Mouse (Mus musculus): ENCODE measurements at regions not wholly inside any gene's neighbourhood (a gene's known extent, or its start where the extent isn't known, plus 50 kb on each side); places are given as distances from the start of the nearest gene placed in this dataset.

DNA sequence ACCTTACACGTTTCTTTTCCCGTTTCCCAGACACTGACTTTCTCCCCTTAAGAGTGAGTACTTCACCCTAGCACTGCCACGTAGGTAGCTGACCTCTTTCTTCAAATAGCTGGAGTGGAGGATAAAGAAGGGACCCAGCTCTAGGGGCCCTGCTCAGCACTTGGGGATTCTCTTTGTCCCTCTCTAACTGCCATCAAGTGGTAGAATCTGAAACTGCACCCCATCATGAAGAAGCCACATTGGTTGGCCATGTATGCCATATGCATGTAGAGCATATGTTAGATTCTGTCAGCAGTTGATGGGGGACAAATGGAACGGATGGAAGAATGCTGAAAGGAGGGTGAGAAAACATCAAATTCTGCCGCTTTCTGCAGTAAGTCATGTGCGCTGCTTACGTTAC is 244.6 kb upstream of the Dach1 start:
- Histone ChIP-seq H3K4me1 (ENCODE audit: control insufficient read depth, insufficient read depth, low read length) (no peaks in the 10 kb centered on the region), H3K27ac (ENCODE audit: insufficient read depth, low read length) (no peak overlapping the region), H3K4me3 (ENCODE audit: insufficient read depth, low read length) (no peak overlapping the region)
- no peak for TF ChIP-seq POLR2A (IDR thresholded peaks at IDR 0.05; ENCODE audit: low read depth, low read length)
- TF ChIP-seq CTCF (IDR thresholded peaks at IDR 0.05; ENCODE audit: borderline replicate concordance, insufficient read depth, low read length), result no peak

DNA sequence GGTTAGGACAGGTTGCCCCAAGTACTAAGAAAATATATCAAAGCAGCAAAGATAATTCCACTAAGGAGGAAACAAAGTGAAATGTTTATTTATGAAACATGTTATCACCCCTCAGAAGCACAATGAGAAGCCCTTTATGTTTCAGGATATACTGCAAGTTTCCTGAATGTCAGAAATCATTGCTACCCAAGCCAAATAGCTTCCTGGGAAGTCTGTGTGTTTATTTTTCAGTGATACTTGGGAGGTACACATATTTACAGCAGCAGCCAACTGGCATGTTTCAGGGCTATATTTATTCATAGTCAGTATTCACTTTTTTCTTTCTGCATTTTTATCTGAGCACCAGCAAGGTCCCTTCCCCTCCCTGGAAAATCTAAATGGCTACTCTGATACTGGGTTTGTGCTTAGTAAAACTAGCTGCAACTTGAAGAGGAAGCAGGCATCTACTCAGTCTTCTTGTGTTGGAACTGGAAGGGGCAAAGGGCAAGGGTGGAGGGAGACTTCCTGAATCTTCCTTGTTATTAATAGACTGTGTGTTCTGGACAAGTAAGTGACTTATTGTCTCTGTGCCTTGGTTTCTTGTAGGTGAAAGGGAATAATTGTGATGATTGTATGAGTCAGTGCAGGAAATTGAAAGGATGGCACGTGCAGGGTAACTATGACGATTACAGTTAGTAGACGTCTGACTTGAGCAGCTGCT is 236.5 kb upstream of the Dach1 start:
- no peak for TF ChIP-seq CTCF (IDR thresholded peaks at IDR 0.05; ENCODE audit: borderline replicate concordance, insufficient read depth, low read length)
- no peak for TF ChIP-seq POLR2A (IDR thresholded peaks at IDR 0.05; ENCODE audit: low read depth, low read length)
- H3K4me3 ChIP-seq (ENCODE audit: insufficient read depth, low read length), result no peak overlapping the region

DNA sequence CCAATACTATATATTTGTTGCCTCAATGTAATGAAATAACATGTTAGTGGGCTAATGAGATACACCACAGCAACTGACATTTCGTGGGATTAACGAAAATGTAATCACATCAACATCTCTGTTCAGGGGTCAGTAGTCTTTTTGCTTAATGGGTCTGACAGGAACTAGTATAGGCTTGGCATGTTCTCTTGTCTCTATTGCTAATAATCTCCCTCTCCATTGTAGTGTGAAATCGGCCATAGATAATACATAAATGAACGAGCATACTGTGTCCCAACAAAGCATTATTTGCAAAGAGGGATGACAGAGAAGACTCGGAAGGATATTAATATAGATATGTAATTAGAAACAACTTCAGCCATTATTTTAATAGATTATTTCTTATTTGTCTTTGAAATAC is 234.5 kb upstream of the Dach1 start:
- Histone ChIP-seq H3K27ac (ENCODE audit: insufficient read depth, low read length) (no peak overlapping the region), H3K4me1 (ENCODE audit: control insufficient read depth, insufficient read depth, low read length) (no peaks in the 10 kb centered on the region), H3K4me3 (ENCODE audit: insufficient read depth, low read length) (no peak overlapping the region)
- TF ChIP-seq POLR2A (IDR thresholded peaks at IDR 0.05; ENCODE audit: low read depth, low read length) (no peak), CTCF (IDR thresholded peaks at IDR 0.05; ENCODE audit: borderline replicate concordance, insufficient read depth, low read length) (no peak)

More for the DNA sequence above, 236.5 kb upstream of the Dach1 start:
- Histone ChIP-seq H3K27ac (ENCODE audit: insufficient read depth, low read length) (no peak overlapping the region), H3K4me1 (ENCODE audit: control insufficient read depth, insufficient read depth, low read length) (no peaks in the 10 kb centered on the region)

DNA sequence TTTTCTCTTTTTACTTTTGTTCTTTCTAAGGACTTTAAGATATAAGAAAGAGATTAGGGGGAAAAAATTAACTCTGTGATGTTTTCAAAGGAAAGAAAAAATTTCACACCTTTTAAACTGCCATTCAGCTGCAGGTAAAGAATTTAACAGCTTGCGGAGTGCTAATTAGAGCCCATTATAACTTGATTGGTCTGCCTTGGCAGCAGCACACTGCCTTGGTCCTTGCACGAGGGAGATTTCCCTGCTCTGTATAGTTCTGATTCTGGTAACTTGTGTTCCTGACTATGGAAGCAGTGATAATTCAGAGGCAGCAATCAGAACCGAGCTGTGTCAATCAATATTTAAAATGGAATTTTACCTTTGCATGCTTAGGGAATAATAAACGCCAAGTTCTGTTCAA is 218.3 kb upstream of the Dach1 start:
- TF ChIP-seq CTCF (IDR thresholded peaks at IDR 0.05; ENCODE audit: borderline replicate concordance, insufficient read depth, low read length) (no peak), POLR2A (IDR thresholded peaks at IDR 0.05; ENCODE audit: low read depth, low read length) (no peak)
- no peak overlapping the region for H3K4me3 ChIP-seq (ENCODE audit: insufficient read depth, low read length)
- no peak overlapping the region for H3K27ac ChIP-seq (ENCODE audit: insufficient read depth, low read length)
- H3K4me1 ChIP-seq (ENCODE audit: control insufficient read depth, insufficient read depth, low read length), result no peaks in the 10 kb centered on the region
